Mouse (Mus musculus) neural tube, embryonic 13.5 days (tissue): ENCODE data around the gene Kctd17. TPM values are rescaled to one million over a fixed set of nuclear protein-coding genes. Genes with fewer than 3 reads are reported as not detected.

Experiments used
- ATAC-seq: fragments of 200-750 bp; cut with Nextera tagmentation; 2 replicates; pipeline ENCODE4 v1.8.0; 2017; ENCODE audit warnings: low read depth, mild to moderate bottlenecking, moderate TSS enrichment, moderate library complexity
- H3K27ac ChIP-seq: fragments of 300-500 bp; sonication (generic); replicated peaks from 2 replicates; pipeline ENCODE4 v1.5.1; 2015; ENCODE audit warnings: moderate library complexity, mild to moderate bottlenecking, inconsistent platforms
- H3K27me3 ChIP-seq: fragments of 300-500 bp; sonication (generic); 2 replicates; pipeline ENCODE4 v1.6.1; 2015; ENCODE audit warnings: mild to moderate bottlenecking, inconsistent platforms
- H3K36me3 ChIP-seq: fragments of 300-500 bp; sonication (generic); 2 replicates; pipeline ENCODE4 v1.6.1; 2015; ENCODE audit warnings: mild to moderate bottlenecking, inconsistent platforms
- H3K4me1 ChIP-seq: fragments of 300-500 bp; sonication (generic); replicated peaks from 2 replicates; pipeline ENCODE4 v1.6.1; 2015; ENCODE audit warnings: inconsistent platforms
- H3K4me2 ChIP-seq: fragments of 300-500 bp; sonication (generic); 2 replicates; pipeline ENCODE4 v1.6.1; 2015; ENCODE audit warnings: inconsistent platforms, mild to moderate bottlenecking, moderate library complexity
- H3K4me3 ChIP-seq: fragments of 300-500 bp; sonication (generic); 2 replicates; pipeline ENCODE4 v1.5.1; 2015; ENCODE audit warnings: mild to moderate bottlenecking, inconsistent platforms
- H3K9ac ChIP-seq: fragments of 300-500 bp; sonication (generic); 2 replicates; pipeline ENCODE4 v1.6.1; 2015; ENCODE audit warnings: moderate library complexity, mild to moderate bottlenecking, inconsistent platforms
- H3K9me3 ChIP-seq: fragments of 300-500 bp; sonication (generic); 2 replicates; pipeline ENCODE4 v1.6.1; 2016; ENCODE audit warnings: inconsistent platforms
- WGBS: fragments of 180-500 bp; shearing (Covaris S2); methylation state at CpG from one replicate; pipeline ENCODE4 v1.1.7; 2015; 5-methylcytosine and 5-hydroxymethylcytosine counted together
- polyA plus RNA-seq: library from polyadenylated mRNA; unstranded; fragments of >200 nt; fragmentation: Nextera tagmentation; extraction: Ambion mirVana; gene quantifications from 2 replicates; pipeline ENCODE4 v1.2.1, GENCODE M21; 2015

Kctd17 gene
- polyA plus RNA-seq: 120 and 122 TPM in 2 replicates

DNA sequence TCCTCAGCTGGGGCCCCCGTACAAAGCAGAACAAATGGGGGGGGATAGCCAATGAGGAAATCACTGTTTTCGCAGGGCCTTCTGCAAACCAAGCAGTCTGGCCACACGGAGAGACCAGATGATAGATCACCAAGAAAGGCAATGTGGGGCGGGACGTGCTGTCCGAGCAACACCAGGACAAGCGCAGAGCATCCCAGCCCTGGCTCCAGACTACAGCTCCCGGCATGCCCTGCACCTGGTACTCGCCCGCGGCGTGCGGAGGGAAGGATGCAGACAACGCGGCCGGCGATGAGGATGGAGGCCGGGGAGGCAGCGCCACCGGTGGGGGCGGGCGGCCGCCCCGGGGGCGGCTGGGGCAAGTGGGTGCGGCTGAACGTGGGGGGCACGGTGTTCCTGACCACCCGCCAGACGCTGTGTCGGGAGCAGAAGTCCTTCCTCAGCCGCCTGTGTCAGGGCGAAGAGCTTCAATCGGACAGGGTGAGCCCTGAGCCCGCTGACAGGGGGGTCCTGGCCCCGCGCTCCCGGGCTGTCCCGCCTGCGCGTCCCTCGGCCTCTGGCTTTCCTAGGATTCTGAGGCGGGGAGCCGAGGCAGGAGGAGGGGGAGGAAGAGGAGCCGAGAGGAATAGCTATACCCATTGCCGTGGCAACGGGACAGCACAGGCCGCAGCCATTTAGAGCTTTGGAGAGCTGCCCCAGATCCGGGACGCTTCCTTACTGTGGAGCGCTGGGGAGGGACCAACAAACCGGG is at the start of gene Kctd17:
Gene Kctd17, plus strand, starts transcription at position 174 of the 748 bp plus-strand sequence.
- WGBS: 1% methylated on average over 51 of the region's 52 CpGs
- Histone ChIP-seq H3K27ac (peak within 1 kb of the TSS; percentile 83), H3K4me3 (peak within 1 kb of the TSS; percentile 68), H3K27me3 (0 out of 2 replicates have a peak, but pooled peaks cover 4% of the 10 kb centered on the region), H3K4me1 (peaks cover 31% of the 10 kb centered on the region), H3K9ac (peak within 1 kb of the TSS; percentile 87), H3K36me3 (peaks cover 29% of the 10 kb centered on the region), H3K4me2 (peak within 1 kb of the TSS; percentile 89), H3K9me3 (no peaks in the 10 kb centered on the region)
- peak; percentile 89 for ATAC-seq

GRCm38 (mm10) chr15:78380208-78380607 is 48.2 kb upstream of the Kctd17 start:
- H3K9me3 ChIP-seq: no peaks in the 10 kb centered on the region
- H3K4me1 ChIP-seq: peaks cover 14% of the 10 kb centered on the region
- 84% methylated on average over 2 of the region's 2 CpGs for WGBS
- no peak overlapping the region for H3K4me2 ChIP-seq
- no peak for ATAC-seq
- no peak overlapping the region for H3K27ac ChIP-seq
- no peak overlapping the region for H3K9ac ChIP-seq
- H3K4me3 ChIP-seq: no peak overlapping the region
- 0 out of 2 replicates have a peak, but pooled peaks cover 3% of the 10 kb centered on the region for H3K27me3 ChIP-seq
- H3K36me3 ChIP-seq: no peaks in the 10 kb centered on the region

DNA sequence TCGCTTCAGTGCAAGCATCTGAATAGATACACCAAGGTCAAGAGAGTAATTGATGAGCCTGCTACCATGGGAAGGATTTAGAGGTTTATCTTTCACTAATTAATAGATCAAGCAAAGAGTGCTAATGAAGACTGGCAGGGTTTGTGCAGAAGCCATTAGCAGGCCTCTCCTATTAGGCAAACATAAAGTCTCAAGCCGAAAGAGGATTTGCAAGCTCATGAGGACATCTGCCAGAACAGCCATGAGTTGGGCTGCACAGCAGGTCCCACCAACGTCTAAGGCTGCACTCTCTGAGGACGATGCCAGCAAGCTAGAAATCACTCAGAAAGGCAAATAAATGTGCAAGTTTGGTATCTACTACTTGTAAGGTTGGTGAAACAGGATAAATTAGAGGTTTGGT is 47.6 kb upstream of the Kctd17 start:
- no peak for ATAC-seq
- 70% methylated on average over 4 of the region's 4 CpGs for WGBS
- Histone ChIP-seq H3K4me2 (no peak overlapping the region), H3K36me3 (no peaks in the 10 kb centered on the region), H3K9ac (no peak overlapping the region), H3K4me1 (peaks cover 14% of the 10 kb centered on the region), H3K27me3 (0 out of 2 replicates have a peak, but pooled peaks cover 3% of the 10 kb centered on the region), H3K9me3 (no peaks in the 10 kb centered on the region), H3K27ac (no peak overlapping the region), H3K4me3 (no peak overlapping the region)

GRCm38 (mm10) chr15:78382115-78382514 is 46.2 kb upstream of the Kctd17 start:
- Histone ChIP-seq H3K4me2 (no peak overlapping the region), H3K36me3 (no peaks in the 10 kb centered on the region), H3K9me3 (no peaks in the 10 kb centered on the region), H3K9ac (no peak overlapping the region), H3K27me3 (0 out of 2 replicates have a peak, but pooled peaks cover 3% of the 10 kb centered on the region), H3K4me3 (no peak overlapping the region), H3K4me1 (peaks cover 14% of the 10 kb centered on the region), H3K27ac (no peak overlapping the region)
- no peak for ATAC-seq
- 95% methylated on average over 4 of the region's 4 CpGs for WGBS

DNA sequence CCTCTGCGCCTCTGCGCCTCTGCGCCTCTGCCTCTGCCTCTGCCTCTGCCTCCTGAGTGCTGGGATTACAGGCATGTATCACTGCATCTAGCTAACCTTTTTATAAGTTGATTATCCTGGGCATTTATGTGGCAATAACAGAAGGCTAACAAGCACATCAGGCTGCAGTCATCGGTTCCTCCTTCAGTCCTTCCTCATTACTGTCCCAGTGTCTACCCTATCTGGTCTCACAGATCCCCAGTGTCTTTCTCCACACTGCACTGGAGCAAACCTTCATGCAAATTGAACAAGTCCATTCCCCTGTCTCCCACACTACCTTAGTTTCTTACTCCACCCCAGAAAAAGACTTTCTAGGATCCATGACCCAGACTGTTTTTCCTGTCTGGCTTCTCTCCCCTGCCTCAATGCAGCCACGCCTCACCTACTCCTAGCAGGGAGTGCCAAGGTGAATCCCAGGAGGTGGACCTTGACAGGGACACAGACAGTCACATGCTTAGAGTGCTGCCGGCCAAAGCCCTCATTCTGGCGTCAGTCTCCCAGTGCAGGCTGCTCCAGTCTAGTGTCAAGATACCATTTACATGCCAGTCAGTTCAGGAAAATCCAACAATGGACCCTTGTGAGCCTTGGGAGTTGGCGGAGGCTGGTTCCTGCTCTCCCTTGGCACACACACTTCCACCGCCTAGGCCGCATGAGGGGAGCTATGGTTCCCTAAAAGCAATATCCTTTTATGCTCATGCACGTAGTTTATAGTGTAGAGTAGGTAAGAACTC is 44.7 kb upstream of the Kctd17 start:
- Histone ChIP-seq H3K9ac (no peak overlapping the region), H3K4me3 (no peak overlapping the region), H3K36me3 (no peaks in the 10 kb centered on the region), H3K4me2 (no peak overlapping the region), H3K27ac (peak overlapping the region; percentile 57), H3K9me3 (no peaks in the 10 kb centered on the region), H3K4me1 (peaks cover 14% of the 10 kb centered on the region), H3K27me3 (0 out of 2 replicates have a peak, but pooled peaks cover 3% of the 10 kb centered on the region)
- peak; percentile 69 for ATAC-seq
- 82% methylated on average over 11 of the region's 11 CpGs for WGBS

- Histone ChIP-seq H3K4me1 (peaks cover 14% of the 10 kb centered on the region), H3K4me3 (no peak overlapping the region), H3K9ac (no peak overlapping the region), H3K36me3 (no peaks in the 10 kb centered on the region), H3K4me2 (no peak overlapping the region), H3K9me3 (no peaks in the 10 kb centered on the region), H3K27me3 (0 out of 2 replicates have a peak, but pooled peaks cover 3% of the 10 kb centered on the region), H3K27ac (peak overlapping the region; percentile 57)
- WGBS: 68% methylated on average over 7 of the region's 7 CpGs
- ATAC-seq: no peak
These were observed 43.9 kb upstream of the Kctd17 start for GRCm38 (mm10) chr15:78384220-78385116.

DNA sequence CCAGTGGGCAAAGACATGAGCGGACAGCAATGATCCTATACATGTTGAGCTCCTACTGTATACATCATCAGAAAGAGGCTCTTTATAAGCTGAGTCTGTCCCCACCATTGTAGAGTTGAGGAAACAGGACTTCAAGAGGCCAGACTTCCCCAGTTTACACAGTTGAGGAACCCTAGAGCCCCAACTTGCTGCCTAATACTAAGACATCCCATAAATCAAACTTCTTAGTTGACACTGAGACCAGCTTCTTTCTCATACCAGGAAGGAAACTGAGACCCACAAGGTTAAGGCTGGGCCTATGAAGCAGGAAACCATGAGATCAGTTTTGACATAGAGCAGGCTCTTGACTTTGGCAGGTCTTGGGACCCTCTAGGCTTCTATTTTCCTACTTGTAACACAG is 42.8 kb upstream of the Kctd17 start:
- H3K4me1 ChIP-seq: peaks cover 14% of the 10 kb centered on the region
- no peak overlapping the region for H3K4me3 ChIP-seq
- no peak overlapping the region; the same call in 1 of the 2 replicates for H3K27ac ChIP-seq
- no peak for ATAC-seq
- no peaks in the 10 kb centered on the region for H3K36me3 ChIP-seq
- 0 out of 2 replicates have a peak, but pooled peaks cover 3% of the 10 kb centered on the region for H3K27me3 ChIP-seq
- WGBS: 100% methylated on average over 1 of the region's 1 CpGs
- H3K9ac ChIP-seq: no peak overlapping the region
- no peaks in the 10 kb centered on the region for H3K9me3 ChIP-seq
- H3K4me2 ChIP-seq: no peak overlapping the region

GRCm38 (mm10) chr15:78390855-78391254 is 37.5 kb upstream of the Kctd17 start:
- Histone ChIP-seq H3K9me3 (0 out of 2 replicates have a peak, but pooled peaks cover 4% of the 10 kb centered on the region), H3K4me2 (no peak overlapping the region), H3K27ac (no peak overlapping the region), H3K27me3 (no peaks in the 10 kb centered on the region), H3K36me3 (no peaks in the 10 kb centered on the region), H3K4me3 (no peak overlapping the region), H3K9ac (no peak overlapping the region), H3K4me1 (no peaks in the 10 kb centered on the region)
- ATAC-seq: no peak
- WGBS: 82% methylated on average over 3 of the region's 3 CpGs

- 87% methylated on average over 8 of the region's 8 CpGs for WGBS
These were observed 32.8 kb upstream of the Kctd17 start, which contains the start of gene Tex33 for GRCm38 (mm10) chr15:78395478-78395962. Gene Tex33 (minus strand): TSS chr15:78395912.

GRCm38 (mm10) chr15:78401345-78401744 is 27.0 kb upstream of the Kctd17 start:
- peaks cover 52% of the 10 kb centered on the region for H3K4me1 ChIP-seq
- no peak for ATAC-seq
- H3K27me3 ChIP-seq: no peaks in the 10 kb centered on the region
- peak overlapping the region; percentile 46 for H3K27ac ChIP-seq
- H3K4me2 ChIP-seq: no peak overlapping the region
- WGBS: 72% methylated on average over 6 of the region's 6 CpGs
- no peaks in the 10 kb centered on the region for H3K36me3 ChIP-seq
- H3K9me3 ChIP-seq: no peaks in the 10 kb centered on the region
- H3K9ac ChIP-seq: peak overlapping the region; percentile 19; the same call in 1 of the 2 replicates
- no peak overlapping the region for H3K4me3 ChIP-seq

More at GRCm38 (mm10) chr15:78395478-78395962, 32.8 kb upstream of the Kctd17 start, which contains the start of gene Tex33:
- Histone ChIP-seq H3K9me3 (0 out of 2 replicates have a peak, but pooled peaks cover 4% of the 10 kb centered on the region), H3K4me2 (no peak within 1 kb of the TSS), H3K27ac (no peak within 1 kb of the TSS), H3K27me3 (no peaks in the 10 kb centered on the region), H3K4me3 (no peak within 1 kb of the TSS), H3K4me1 (no peaks in the 10 kb centered on the region), H3K36me3 (no peaks in the 10 kb centered on the region), H3K9ac (no peak within 1 kb of the TSS)
- no peak for ATAC-seq

GRCm38 (mm10) chr15:78401921-78402320 is 26.4 kb upstream of the Kctd17 start:
- peaks cover 54% of the 10 kb centered on the region for H3K4me1 ChIP-seq
- no peak overlapping the region for H3K4me3 ChIP-seq
- H3K27me3 ChIP-seq: no peaks in the 10 kb centered on the region
- no peak for ATAC-seq
- WGBS: 54% methylated on average over 4 of the region's 4 CpGs
- no peaks in the 10 kb centered on the region for H3K9me3 ChIP-seq
- H3K27ac ChIP-seq: peak overlapping the region; percentile 46
- H3K4me2 ChIP-seq: no peak overlapping the region
- no peaks in the 10 kb centered on the region for H3K36me3 ChIP-seq
- peak overlapping the region; percentile 19; the same call in 1 of the 2 replicates for H3K9ac ChIP-seq
